Mouse (Mus musculus): ENCODE measurements around the gene Arhgef16.

Arhgef16 gene

GRCm38 (mm10) chr4:154301466-154301881 is at the start of gene Arhgef16:
TSS of gene Arhgef16 (minus strand) at chr4:154301676.
- DNase-seq (ENCODE audit: low spot score in 2 of 2) = peak in 1 of 2 experiments; percentile 41

GRCm38 (mm10) chr4:154348197-154348786 is 46.8 kb upstream of the Arhgef16 start:
- DNase-seq (ENCODE audit: low spot score in 2 of 2) = no peak

- no peak for DNase-seq (ENCODE audit: low spot score in 2 of 2)
These were observed 45.5 kb upstream of the Arhgef16 start for GRCm38 (mm10) chr4:154346731-154347522.

- DNase-seq (ENCODE audit: low spot score in 2 of 2) = no peak
These were observed 35.2 kb upstream of the Arhgef16 start for GRCm38 (mm10) chr4:154336650-154337049.

- peak; percentile 23 to 45 for DNase-seq (ENCODE audit: low spot score in 2 of 2)
These were observed 34.3 kb upstream of the Arhgef16 start, which contains the start of gene B230104I21Rik for GRCm38 (mm10) chr4:154335761-154336160. TSS of gene B230104I21Rik (plus strand) at chr4:154336127.

- no peak for DNase-seq (ENCODE audit: low spot score in 2 of 2)
These were observed 33.4 kb upstream of the Arhgef16 start for GRCm38 (mm10) chr4:154334699-154335402.

GRCm38 (mm10) chr4:154333300-154333699 is 31.8 kb upstream of the Arhgef16 start:
- no peak for DNase-seq (ENCODE audit: low spot score in 2 of 2)

- no peak for DNase-seq (ENCODE audit: low spot score in 2 of 2)
These were observed 29.8 kb upstream of the Arhgef16 start for GRCm38 (mm10) chr4:154331271-154331670.

- no peak for DNase-seq (ENCODE audit: low spot score in 2 of 2)
These were observed 28.5 kb upstream of the Arhgef16 start for GRCm38 (mm10) chr4:154330001-154330400.

- peak; percentile 25 to 87 for DNase-seq (ENCODE audit: low spot score in 2 of 2)
These were observed 27.4 kb upstream of the Arhgef16 start for GRCm38 (mm10) chr4:154328836-154329235.

GRCm38 (mm10) chr4:154328431-154328830 is 27.0 kb upstream of the Arhgef16 start:
- no peak for DNase-seq (ENCODE audit: low spot score in 2 of 2)

- no peak for DNase-seq (ENCODE audit: low spot score in 2 of 2)
These were observed 23.9 kb upstream of the Arhgef16 start for GRCm38 (mm10) chr4:154325410-154325809.

GRCm38 (mm10) chr4:154313622-154313967 is 12.1 kb upstream of the Arhgef16 start:
- no peak for DNase-seq (ENCODE audit: low spot score in 2 of 2)

- DNase-seq (ENCODE audit: low spot score in 2 of 2) = peak; percentile 42 to 54
These were observed 11.6 kb upstream of the Arhgef16 start for GRCm38 (mm10) chr4:154312935-154313621.

GRCm38 (mm10) chr4:154312143-154312812 is 10.8 kb upstream of the Arhgef16 start:
- DNase-seq (ENCODE audit: low spot score in 2 of 2) = no peak

GRCm38 (mm10) chr4:154310576-154311262 is 9.2 kb upstream of the Arhgef16 start:
- no peak for DNase-seq (ENCODE audit: low spot score in 2 of 2)

- DNase-seq (ENCODE audit: low spot score in 2 of 2) = no peak
These were observed 7.7 kb upstream of the Arhgef16 start for GRCm38 (mm10) chr4:154309131-154309530.

GRCm38 (mm10) chr4:154299541-154300271 is 1.8 kb downstream of the Arhgef16 start:
- no peak for DNase-seq (ENCODE audit: low spot score in 2 of 2)

GRCm38 (mm10) chr4:154297761-154298160 is 3.7 kb downstream of the Arhgef16 start:
- no peak for DNase-seq (ENCODE audit: low spot score in 2 of 2)

GRCm38 (mm10) chr4:154294262-154294731 is 7.2 kb downstream of the Arhgef16 start:
- no peak for DNase-seq (ENCODE audit: low spot score in 2 of 2)
